Mouse (Mus musculus) lung, adult 2 months (tissue): Measurements from ENCODE around the gene Ptpn11. TPM values are rescaled to one million over a fixed set of nuclear protein-coding genes. Genes with fewer than 3 reads are reported as not detected.

Experiments
- DNase-seq: peaks from one replicate; pipeline ENCODE4 v3.0.0; 2022
- H3K4me1 ChIP-seq: fragments of 200-500 bp; 2 replicates; pipeline ENCODE4 v1.6.1; 2011; ENCODE audit warnings: low read length; ENCODE audit not compliant: control insufficient read depth, insufficient read depth
- H3K4me3 ChIP-seq: fragments of 200-500 bp; replicated peaks from 2 replicates; pipeline ENCODE3; 2011; ENCODE audit warnings: low read depth, mild to moderate bottlenecking, control low read depth, low read length; ENCODE audit errors: extremely low read depth
- CTCF ChIP-seq: fragments of 200-500 bp; IDR thresholded peaks from 2 replicates; pipeline ENCODE4 v1.5.1; 2011; ENCODE audit warnings: mild to moderate bottlenecking, low read length, control low read depth; ENCODE audit not compliant: insufficient read depth
- POLR2A ChIP-seq: fragments of 200-500 bp; IDR thresholded peaks from 2 replicates; pipeline ENCODE4 v1.6.1; 2011; ENCODE audit warnings: low read depth, mild to moderate bottlenecking, control low read depth, low read length, borderline replicate concordance; ENCODE audit errors: extremely low read depth
- WGBS: fragments of 180-500 bp; shearing (Covaris S2); methylation state at CpG from one replicate; pipeline ENCODE4 v1.1.7; 2018; 5-methylcytosine and 5-hydroxymethylcytosine counted together
- polyA plus RNA-seq: library from polyadenylated mRNA; depleted of rRNA; stranded (reverse); fragments of >200 nt; gene quantifications from 2 replicates; pipeline ENCODE4 v1.2.3, GENCODE M21; 2012

Ptpn11 gene
- polyA plus RNA-seq, 1 experiment: 44.4 TPM

- TF ChIP-seq POLR2A (no peak), CTCF (no peak)
- DNase-seq: no peak
- Histone ChIP-seq H3K4me3 (no peak overlapping the region), H3K4me1 (peaks cover 6% of the 10 kb centered on the region; the same call in 1 of the 2 replicates)
- 77% methylated on average over 8 of the region's 8 CpGs for WGBS
Observed at GRCm38 (mm10) chr5:121187580-121188001, 3.6 kb downstream of the Ptpn11 start.

GRCm38 (mm10) chr5:121184945-121185551 lies 6.1 kb downstream of the Ptpn11 start:
- no peak for TF ChIP-seq CTCF
- TF ChIP-seq POLR2A: no peak
- peaks cover 3% of the 10 kb centered on the region; the same call in 1 of the 2 replicates for H3K4me1 ChIP-seq
- 35% methylated on average over 11 of the region's 11 CpGs for WGBS
- no peak for DNase-seq
- no peak overlapping the region for H3K4me3 ChIP-seq

- no peak for DNase-seq
- 52% methylated on average over 2 of the region's 2 CpGs for WGBS
- H3K4me3 ChIP-seq: no peak overlapping the region
- peaks cover 3% of the 10 kb centered on the region; the same call in 1 of the 2 replicates for H3K4me1 ChIP-seq
- TF ChIP-seq POLR2A: no peak
- TF ChIP-seq CTCF: no peak
Observed at GRCm38 (mm10) chr5:121184375-121184774, 6.8 kb downstream of the Ptpn11 start.

- H3K4me1 ChIP-seq: no peaks in the 10 kb centered on the region; the same call in 1 of the 2 replicates
- H3K4me3 ChIP-seq: no peak overlapping the region
- WGBS: 87% methylated on average over 9 of the region's 9 CpGs
- TF ChIP-seq POLR2A: no peak
- no peak for TF ChIP-seq CTCF
- no peak for DNase-seq
Observed at GRCm38 (mm10) chr5:121183269-121183668, 7.9 kb downstream of the Ptpn11 start.

- TF ChIP-seq CTCF (no peak), POLR2A (no peak)
- no peaks in the 10 kb centered on the region; the same call in 1 of the 2 replicates for H3K4me1 ChIP-seq
Observed at GRCm38 (mm10) chr5:121179077-121179857, 11.9 kb downstream of the Ptpn11 start.

GRCm38 (mm10) chr5:121172835-121173234 lies 18.4 kb downstream of the Ptpn11 start:
- TF ChIP-seq CTCF: 0 out of 2 replicates have a peak, but pooled peaks have one; percentile 1
- TF ChIP-seq POLR2A: no peak
- Histone ChIP-seq H3K4me1 (no peaks in the 10 kb centered on the region), H3K4me3 (no peak overlapping the region)
- WGBS: 74% methylated on average over 4 of the region's 4 CpGs
- DNase-seq: no peak

More at GRCm38 (mm10) chr5:121179077-121179857, 11.9 kb downstream of the Ptpn11 start:
- H3K4me3 ChIP-seq: no peak overlapping the region
- DNase-seq: no peak
- 67% methylated on average over 9 of the region's 9 CpGs for WGBS

GRCm38 (mm10) chr5:121169588-121169987 lies 21.6 kb downstream of the Ptpn11 start:
- no peaks in the 10 kb centered on the region for H3K4me1 ChIP-seq
- H3K4me3 ChIP-seq: no peak overlapping the region
- TF ChIP-seq POLR2A (no peak), CTCF (no peak)
- WGBS: 90% methylated on average over 2 of the region's 2 CpGs
- DNase-seq: no peak

- no peaks in the 10 kb centered on the region for H3K4me1 ChIP-seq
- no peak overlapping the region for H3K4me3 ChIP-seq
- WGBS: 97% methylated on average over 6 of the region's 6 CpGs
- DNase-seq: no peak
- no peak for TF ChIP-seq CTCF
- TF ChIP-seq POLR2A: no peak
Observed at GRCm38 (mm10) chr5:121166884-121167283, 24.3 kb downstream of the Ptpn11 start.

GRCm38 (mm10) chr5:121162923-121163322 lies 28.3 kb downstream of the Ptpn11 start:
- 87% methylated on average over 7 of the region's 7 CpGs for WGBS
- H3K4me3 ChIP-seq: no peak overlapping the region
- DNase-seq: no peak
- H3K4me1 ChIP-seq: no peaks in the 10 kb centered on the region
- TF ChIP-seq POLR2A (no peak), CTCF (no peak)
